Mouse (Mus musculus): ENCODE data around the gene Rusc2.

GRCm38 (mm10) chr4:43432832-43433231, 51.1 kb downstream of the Rusc2 start:
- TF ChIP-seq GATA1 (IDR thresholded peaks at IDR 0.05; ENCODE audit: borderline replicate concordance, low read length): no peak
- no peak for TF ChIP-seq FLI1 (IDR thresholded peaks at IDR 0.05; ENCODE audit: low read length)

Measured in megakaryocyte, embryonic 14.5 days (primary cell).